Mouse (Mus musculus) cerebellum, adult 2 months (tissue): ENCODE results near the gene Tyrp1. TPM values are rescaled to one million over a fixed set of nuclear protein-coding genes. Genes with fewer than 3 reads are reported as not detected.

Source experiments
- DNase-seq, 2 experiments: peaks; one replicate each; pipeline ENCODE4 v3.0.0; 2021
- H3K27ac ChIP-seq: fragments of 200-500 bp; 2 replicates; pipeline ENCODE4 v1.5.1; 2012; ENCODE audit warnings: low read length, control low read depth, inconsistent platforms; ENCODE audit not compliant: insufficient read depth
- H3K27me3 ChIP-seq: fragments of 200-500 bp; 2 replicates; pipeline ENCODE4 v1.6.1; 2012; ENCODE audit warnings: inconsistent platforms, mild to moderate bottlenecking, low read length, moderate library complexity; ENCODE audit not compliant: control insufficient read depth, insufficient read depth
- H3K4me1 ChIP-seq: fragments of 200-500 bp; 2 replicates; pipeline ENCODE4 v1.6.1; 2011; ENCODE audit warnings: low read length; ENCODE audit not compliant: control insufficient read depth, insufficient read depth
- H3K4me3 ChIP-seq: fragments of 200-500 bp; replicated peaks from 2 replicates; pipeline ENCODE3; 2011; ENCODE audit warnings: mild to moderate bottlenecking, low read depth, low read length, control low read depth; ENCODE audit not compliant: insufficient read depth
- CTCF ChIP-seq: fragments of 200-500 bp; IDR thresholded peaks from 2 replicates; pipeline ENCODE4 v1.5.1; 2011; ENCODE audit warnings: low read depth, mild to moderate bottlenecking, control low read depth, low read length, moderate library complexity, borderline replicate concordance; ENCODE audit not compliant: insufficient read depth
- POLR2A ChIP-seq: fragments of 200-500 bp; IDR thresholded peaks from 2 replicates; pipeline ENCODE4 v1.6.1; 2011; ENCODE audit warnings: low read length, control low read depth, borderline replicate concordance; ENCODE audit not compliant: insufficient read depth
- WGBS: fragments of 180-500 bp; shearing (Covaris S2); methylation state at CpG from one replicate; pipeline ENCODE4 v1.1.7; 2018; 5-methylcytosine and 5-hydroxymethylcytosine counted together
- polyA plus RNA-seq: library from polyadenylated mRNA; depleted of rRNA; stranded (reverse); fragments of >200 nt; gene quantifications from 2 replicates; pipeline ENCODE4 v1.2.3, GENCODE M21; 2012; rRNA removed

Tyrp1 gene
- polyA plus RNA-seq, 1 experiment: 0.21 TPM

- Histone ChIP-seq H3K27me3 (no peaks in the 10 kb centered on the region), H3K27ac (no peak overlapping the region), H3K4me1 (no peaks in the 10 kb centered on the region), H3K4me3 (no peak overlapping the region)
- DNase-seq: no peak
- TF ChIP-seq CTCF (no peak), POLR2A (no peak)
- 68% methylated on average over 5 of the region's 5 CpGs for WGBS
These were observed 40.4 kb downstream of the Tyrp1 start for GRCm38 (mm10) chr4:80874121-80874859.

GRCm38 (mm10) chr4:80875055-80875454 lies 41.1 kb downstream of the Tyrp1 start:
- no peak for DNase-seq
- no peaks in the 10 kb centered on the region for H3K4me1 ChIP-seq
- no peak overlapping the region for H3K4me3 ChIP-seq
- H3K27me3 ChIP-seq: no peaks in the 10 kb centered on the region
- no peak overlapping the region for H3K27ac ChIP-seq
- TF ChIP-seq POLR2A: no peak
- no peak for TF ChIP-seq CTCF
- WGBS: 69% methylated on average over 4 of the region's 4 CpGs

GRCm38 (mm10) chr4:80881996-80882599 lies 48.2 kb downstream of the Tyrp1 start:
- WGBS: 96% methylated on average over 1 of the region's 1 CpGs
- Histone ChIP-seq H3K27me3 (no peaks in the 10 kb centered on the region), H3K4me1 (no peaks in the 10 kb centered on the region), H3K27ac (no peak overlapping the region), H3K4me3 (no peak overlapping the region)
- no peak for DNase-seq
- TF ChIP-seq CTCF: no peak
- no peak for TF ChIP-seq POLR2A

- no peaks in the 10 kb centered on the region for H3K27me3 ChIP-seq
- DNase-seq: no peak
- TF ChIP-seq POLR2A: no peak
- TF ChIP-seq CTCF: no peak
- no peak overlapping the region for H3K27ac ChIP-seq
- no peak overlapping the region for H3K4me3 ChIP-seq
- H3K4me1 ChIP-seq: no peaks in the 10 kb centered on the region
- WGBS: 86% methylated on average over 4 of the region's 4 CpGs
These were observed 52.7 kb downstream of the Tyrp1 start for GRCm38 (mm10) chr4:80886631-80887030.

GRCm38 (mm10) chr4:80891004-80891403 lies 57.1 kb downstream of the Tyrp1 start:
- no peaks in the 10 kb centered on the region for H3K27me3 ChIP-seq
- H3K4me3 ChIP-seq: no peak overlapping the region
- no peak for DNase-seq
- TF ChIP-seq CTCF (no peak), POLR2A (no peak)
- no peaks in the 10 kb centered on the region for H3K4me1 ChIP-seq
- no peak overlapping the region for H3K27ac ChIP-seq
- WGBS: 96% methylated on average over 6 of the region's 6 CpGs

- 76% methylated on average over 4 of the region's 4 CpGs for WGBS
- Histone ChIP-seq H3K27ac (no peak overlapping the region), H3K4me3 (no peak overlapping the region), H3K27me3 (no peaks in the 10 kb centered on the region), H3K4me1 (no peaks in the 10 kb centered on the region)
- no peak for TF ChIP-seq POLR2A
- TF ChIP-seq CTCF: no peak
- DNase-seq: no peak
These were observed 61.5 kb downstream of the Tyrp1 start for GRCm38 (mm10) chr4:80895278-80895894.

Other genes starting within 250 kb of the Tyrp1 start
- gene Lurap1l, start 76.5 kb downstream of the Tyrp1 start, polyA plus RNA-seq: 5.0 and 7.0 TPM in 2 replicates